Mouse (Mus musculus) myocyte (in vitro differentiated cells): Measurements from ENCODE around the gene Tmcc3. TPM values are rescaled to one million over a fixed set of nuclear protein-coding genes. Genes with fewer than 3 reads are reported as not detected.
A peak's percentile ranks its signal among the peaks of the same experiment; 100 is the strongest.

Experiments used
- H3K27me3 ChIP-seq: one replicate; pipeline ENCODE4 v1.6.1; 2011; ENCODE audit not compliant: control insufficient read depth, insufficient read depth, insufficient read length
- H3K36me3 ChIP-seq: one replicate; pipeline ENCODE4 v1.6.1; 2011; ENCODE audit not compliant: control insufficient read depth, insufficient read depth
- H3K4me2 ChIP-seq: one replicate; pipeline ENCODE4 v1.6.1; 2011; ENCODE audit warnings: low read depth, control low read depth
- H3K4me3 ChIP-seq: one replicate; pipeline ENCODE4 v1.5.1; 2011; ENCODE audit warnings: mild to moderate bottlenecking, control low read depth, moderate library complexity
- H3K79me2 ChIP-seq: one replicate; pipeline ENCODE4 v1.6.1; 2011; ENCODE audit not compliant: control insufficient read depth, insufficient read depth
- H3ac ChIP-seq: one replicate; pipeline ENCODE4 v1.6.1; 2011; ENCODE audit not compliant: control insufficient read depth, insufficient read length
- CEBPB ChIP-seq: IDR thresholded peaks from 2 replicates; pipeline ENCODE4 v1.6.1; 2011; ENCODE audit warnings: mild to moderate bottlenecking, moderate library complexity; ENCODE audit not compliant: poor library complexity, insufficient read depth, severe bottlenecking
- E2F4 ChIP-seq: IDR thresholded peaks from one replicate; pipeline ENCODE4 v1.6.1; 2011; ENCODE audit warnings: mild to moderate bottlenecking, control low read depth, moderate library complexity; ENCODE audit not compliant: insufficient read depth
- MAX ChIP-seq: IDR thresholded peaks from one replicate; pipeline ENCODE4 v1.6.1; 2011; ENCODE audit warnings: low read depth, mild to moderate bottlenecking, control low read depth
- MYOD1 ChIP-seq, 3 experiments: IDR thresholded peaks; one replicate each; pipeline ENCODE4 v1.6.1; 2011; ENCODE audit warnings: control low read depth in 2 of 3, low read depth in 2 of 3, mild to moderate bottlenecking in 2 of 3, moderate library complexity in 1 of 3; ENCODE audit not compliant: insufficient read length in 2 of 3, control insufficient read depth in 1 of 3
- MYOG ChIP-seq, 3 experiments: IDR thresholded peaks; one replicate each; pipeline ENCODE4 v1.6.1; 2011; ENCODE audit warnings: control low read depth in 2 of 3, low read depth in 2 of 3, mild to moderate bottlenecking in 2 of 3; ENCODE audit not compliant: insufficient read length in 2 of 3, control insufficient read depth in 1 of 3, insufficient read depth in 1 of 3
- POLR2A ChIP-seq: IDR thresholded peaks from one replicate; pipeline ENCODE4 v1.6.1; 2011; ENCODE audit warnings: low read depth, mild to moderate bottlenecking, control low read depth, moderate library complexity; ENCODE audit not compliant: insufficient read length
- POLR2AphosphoS2 ChIP-seq: IDR thresholded peaks from one replicate; pipeline ENCODE4 v1.6.1; 2011; ENCODE audit warnings: low read depth, control low read depth; ENCODE audit not compliant: insufficient read length
- REST ChIP-seq: IDR thresholded peaks from one replicate; pipeline ENCODE4 v1.6.1; 2011; ENCODE audit warnings: mild to moderate bottlenecking, control low read depth, moderate library complexity; ENCODE audit not compliant: insufficient read depth, insufficient read length
- SRF ChIP-seq: IDR thresholded peaks from one replicate; pipeline ENCODE4 v1.6.1; 2011; ENCODE audit warnings: low read depth; ENCODE audit not compliant: control insufficient read depth, insufficient read length
- TCF12 ChIP-seq: IDR thresholded peaks from one replicate; pipeline ENCODE4 v1.6.1; 2011; ENCODE audit warnings: mild to moderate bottlenecking, control low read depth; ENCODE audit not compliant: poor library complexity, insufficient read depth, severe bottlenecking
- TCF3 ChIP-seq: IDR thresholded peaks from one replicate; pipeline ENCODE4 v1.6.1; 2011; ENCODE audit warnings: low read depth, control low read depth; ENCODE audit not compliant: insufficient read length
- USF1 ChIP-seq: IDR thresholded peaks from one replicate; pipeline ENCODE4 v1.6.1; 2011; ENCODE audit warnings: low read depth, mild to moderate bottlenecking, control low read depth, moderate library complexity
- polyA plus RNA-seq: library from polyadenylated mRNA; unstranded; fragments of >200 nt; fragmentation: generic; extraction: Trizol; gene quantifications from one replicate; pipeline ENCODE4 v1.2.1, GENCODE M21; 2012; ENCODE audit warnings: missing spikeins

Gene Tmcc3
- polyA plus RNA-seq, 1 experiment, result 16.6 TPM

- H3K79me2 ChIP-seq, result no peaks in the 10 kb centered on the region
- H3K4me3 ChIP-seq, result no peak overlapping the region
- no peak for TF ChIP-seq TCF3
- TF ChIP-seq MAX, result no peak
- no peak for TF ChIP-seq MYOG (IDR thresholded peaks at IDR 0.05; ENCODE audit: control insufficient read depth in 1 of 3, insufficient read depth in 1 of 3, insufficient read length in 2 of 3, low read depth in 2 of 3)
- no peak for TF ChIP-seq POLR2A
- no peak for TF ChIP-seq CEBPB
- no peak for TF ChIP-seq SRF
- no peak for TF ChIP-seq E2F4
- no peak for TF ChIP-seq MYOD1 (IDR thresholded peaks at IDR 0.05; ENCODE audit: control insufficient read depth in 1 of 3, insufficient read length in 2 of 3, low read depth in 2 of 3)
- no peak for TF ChIP-seq TCF12
- TF ChIP-seq REST, result no peak
- no peak for TF ChIP-seq USF1
- TF ChIP-seq POLR2AphosphoS2, result no peak
- H3K4me2 ChIP-seq, result no peak overlapping the region
- H3K36me3 ChIP-seq, result no peaks in the 10 kb centered on the region
- no peak overlapping the region for H3ac ChIP-seq
- no peaks in the 10 kb centered on the region for H3K27me3 ChIP-seq
Observed at GRCm38 (mm10) chr10:94473501-94473900, 161.8 kb downstream of the Tmcc3 start.

DNA sequence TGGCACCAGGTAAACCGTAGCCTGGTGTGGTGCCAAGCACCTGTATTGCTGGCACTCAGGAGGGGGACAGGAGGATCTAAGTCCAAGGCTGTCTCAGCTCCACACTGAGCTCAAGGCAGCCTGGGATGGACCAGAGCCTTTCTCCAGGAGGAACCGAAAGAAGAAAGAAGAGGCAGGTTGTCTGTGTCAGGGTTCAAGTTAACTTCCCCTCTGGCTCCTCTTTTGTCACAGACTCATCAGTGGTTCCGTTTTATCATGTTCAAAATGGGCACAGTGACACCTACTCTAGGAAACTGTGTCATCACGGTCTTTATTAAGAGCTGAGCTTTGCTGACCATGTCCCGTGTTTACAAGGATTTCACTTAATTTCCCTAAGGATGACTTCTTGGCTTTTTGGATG is 162.4 kb downstream of the Tmcc3 start:
- no peaks in the 10 kb centered on the region for H3K36me3 ChIP-seq
- H3ac ChIP-seq, result no peak overlapping the region
- no peak overlapping the region for H3K4me3 ChIP-seq
- no peak overlapping the region for H3K4me2 ChIP-seq
- no peaks in the 10 kb centered on the region for H3K79me2 ChIP-seq
- no peaks in the 10 kb centered on the region for H3K27me3 ChIP-seq
- no peak for TF ChIP-seq POLR2AphosphoS2

DNA sequence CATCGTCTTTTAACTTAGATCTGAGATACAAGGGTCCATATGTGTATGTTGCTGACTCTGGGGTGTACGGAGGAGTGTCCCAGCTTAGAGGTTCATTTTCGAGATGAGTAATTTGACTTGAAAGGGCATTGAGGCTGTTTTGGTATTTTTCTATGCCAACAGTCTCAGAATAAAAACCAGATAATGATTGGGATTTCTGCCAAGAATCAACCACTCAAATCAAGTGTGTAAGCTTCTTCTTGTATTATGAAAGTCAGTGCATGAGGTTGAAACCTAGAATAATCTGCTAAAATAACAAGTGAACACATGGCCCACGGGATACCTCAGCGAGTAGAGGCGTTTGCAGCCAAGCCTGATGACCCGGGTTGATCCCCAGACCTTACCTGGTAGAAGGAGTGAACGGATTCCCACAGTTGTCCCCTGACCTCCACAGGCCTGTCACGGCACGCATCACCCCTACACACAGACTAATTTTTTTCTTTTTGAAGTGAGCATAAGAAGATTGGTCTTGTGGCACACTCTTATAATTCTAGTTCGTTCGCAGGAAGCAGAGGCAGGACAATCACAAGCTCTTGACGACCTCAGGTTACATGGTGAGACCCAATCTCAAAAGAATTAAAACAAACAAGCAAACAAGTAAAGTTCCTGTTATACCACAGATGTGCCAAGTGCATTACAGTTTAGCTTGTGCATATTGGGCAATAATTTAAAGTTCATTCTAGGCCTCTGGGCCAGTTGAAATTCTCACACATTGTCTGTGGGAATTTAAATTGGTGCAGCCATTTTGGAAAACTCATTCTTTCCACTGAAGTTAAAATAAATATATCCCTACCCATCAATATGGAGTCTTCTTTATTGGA is 165.8 kb downstream of the Tmcc3 start:
- Histone ChIP-seq H3K36me3 (no peaks in the 10 kb centered on the region), H3K79me2 (no peaks in the 10 kb centered on the region), H3K4me3 (no peak overlapping the region), H3K4me2 (no peak overlapping the region), H3ac (no peak overlapping the region), H3K27me3 (no peaks in the 10 kb centered on the region)
- no peak for TF ChIP-seq MYOG (IDR thresholded peaks at IDR 0.05; ENCODE audit: control insufficient read depth in 1 of 3, insufficient read depth in 1 of 3, insufficient read length in 2 of 3, low read depth in 2 of 3)
- no peak for TF ChIP-seq POLR2AphosphoS2
- no peak for TF ChIP-seq CEBPB
- no peak for TF ChIP-seq TCF12
- TF ChIP-seq E2F4, result no peak
- no peak for TF ChIP-seq MAX
- TF ChIP-seq SRF, result no peak
- TF ChIP-seq POLR2A, result no peak
- TF ChIP-seq MYOD1 (IDR thresholded peaks at IDR 0.05; ENCODE audit: control insufficient read depth in 1 of 3, insufficient read length in 2 of 3, low read depth in 2 of 3), result no peak
- TF ChIP-seq USF1, result no peak
- TF ChIP-seq TCF3, result no peak
- no peak for TF ChIP-seq REST

DNA sequence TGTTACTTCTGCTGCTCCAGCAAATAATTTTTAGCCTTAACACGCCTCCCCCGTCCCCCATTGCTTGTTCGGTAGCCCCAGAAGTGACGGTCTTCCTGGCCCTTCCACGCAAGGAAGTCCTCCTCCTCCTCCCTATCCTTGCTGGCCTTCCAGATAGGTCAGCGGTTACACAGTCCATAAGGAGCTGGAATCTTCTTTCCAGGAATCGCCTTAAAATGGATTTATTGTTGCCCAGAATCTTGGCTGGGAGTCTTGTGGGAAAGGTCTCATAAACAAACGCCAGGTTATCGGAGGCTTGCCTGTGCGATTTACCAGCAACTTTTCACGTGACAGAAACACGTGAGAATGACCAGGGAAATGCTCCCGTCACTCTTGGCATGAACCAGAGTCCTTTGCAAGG is 167.9 kb downstream of the Tmcc3 start:
- Histone ChIP-seq H3K4me3 (no peak overlapping the region), H3K27me3 (no peaks in the 10 kb centered on the region), H3K4me2 (no peak overlapping the region), H3ac (no peak overlapping the region), H3K36me3 (no peaks in the 10 kb centered on the region), H3K79me2 (no peaks in the 10 kb centered on the region)
- TF ChIP-seq MAX (no peak), TCF3 (no peak), USF1 (no peak), REST (no peak), MYOD1 (IDR thresholded peaks at IDR 0.05; ENCODE audit: control insufficient read depth in 1 of 3, insufficient read length in 2 of 3, low read depth in 2 of 3) (no peak), POLR2AphosphoS2 (no peak), CEBPB (no peak), SRF (no peak), MYOG (IDR thresholded peaks at IDR 0.05; ENCODE audit: control insufficient read depth in 1 of 3, insufficient read depth in 1 of 3, insufficient read length in 2 of 3, low read depth in 2 of 3) (no peak), TCF12 (no peak), POLR2A (no peak), E2F4 (no peak)

GRCm38 (mm10) chr10:94480380-94481101 is 168.8 kb downstream of the Tmcc3 start:
- H3K4me2 ChIP-seq, result peak overlapping the region; percentile 51

More at GRCm38 (mm10) chr10:94480380-94481101, 168.8 kb downstream of the Tmcc3 start:
- Histone ChIP-seq H3K27me3 (no peaks in the 10 kb centered on the region), H3ac (no peak overlapping the region), H3K79me2 (no peaks in the 10 kb centered on the region), H3K36me3 (no peaks in the 10 kb centered on the region), H3K4me3 (no peak overlapping the region)
- TF ChIP-seq E2F4 (no peak), USF1 (peak; percentile 62), MYOG (IDR thresholded peaks at IDR 0.05; ENCODE audit: control insufficient read depth in 1 of 3, insufficient read depth in 1 of 3, insufficient read length in 2 of 3, low read depth in 2 of 3) (no peak), POLR2AphosphoS2 (no peak)
